Mouse (Mus musculus): Measurements from ENCODE around the gene Pde4dip.

Pde4dip gene

GRCm38 (mm10) chr3:97756283-97757074 is 132.0 kb downstream of the Pde4dip start:
- no peak for DNase-seq (ENCODE audit: low read depth in 1 of 2, low spot score in 2 of 2)

- no peak for DNase-seq (ENCODE audit: low read depth in 1 of 2, low spot score in 2 of 2)
Observed at GRCm38 (mm10) chr3:97755411-97755810, 133.1 kb downstream of the Pde4dip start.

- DNase-seq (ENCODE audit: low read depth in 1 of 2, low spot score in 2 of 2), result no peak
Observed at GRCm38 (mm10) chr3:97752901-97753300, 135.6 kb downstream of the Pde4dip start.

GRCm38 (mm10) chr3:97751566-97751965 is 136.9 kb downstream of the Pde4dip start:
- DNase-seq (ENCODE audit: low read depth in 1 of 2, low spot score in 2 of 2), result no peak

- DNase-seq (ENCODE audit: low read depth in 1 of 2, low spot score in 2 of 2), result no peak
Observed at GRCm38 (mm10) chr3:97748789-97749188, 139.7 kb downstream of the Pde4dip start.

GRCm38 (mm10) chr3:97742841-97743240 is 145.7 kb downstream of the Pde4dip start:
- DNase-seq (ENCODE audit: low read depth in 1 of 2, low spot score in 2 of 2), result no peak

- no peak for DNase-seq (ENCODE audit: low read depth in 1 of 2, low spot score in 2 of 2)
Observed at GRCm38 (mm10) chr3:97735575-97735974, 152.9 kb downstream of the Pde4dip start.

- DNase-seq (ENCODE audit: low read depth in 1 of 2, low spot score in 2 of 2), result no peak
Observed at GRCm38 (mm10) chr3:97734259-97734658, 154.2 kb downstream of the Pde4dip start.

GRCm38 (mm10) chr3:97732622-97733021 is 155.9 kb downstream of the Pde4dip start:
- DNase-seq (ENCODE audit: low read depth in 1 of 2, low spot score in 2 of 2), result no peak

- DNase-seq (ENCODE audit: low read depth in 1 of 2, low spot score in 2 of 2), result no peak
Observed at GRCm38 (mm10) chr3:97730624-97731023, 157.9 kb downstream of the Pde4dip start.

GRCm38 (mm10) chr3:97730131-97730530 is 158.4 kb downstream of the Pde4dip start:
- no peak for DNase-seq (ENCODE audit: low read depth in 1 of 2, low spot score in 2 of 2)

- no peak for DNase-seq (ENCODE audit: low read depth in 1 of 2, low spot score in 2 of 2)
Observed at GRCm38 (mm10) chr3:97727801-97728200, 160.7 kb downstream of the Pde4dip start.

GRCm38 (mm10) chr3:97719116-97719515 is 169.4 kb downstream of the Pde4dip start:
- no peak for DNase-seq (ENCODE audit: low read depth in 1 of 2, low spot score in 2 of 2)

- DNase-seq (ENCODE audit: low read depth in 1 of 2, low spot score in 2 of 2), result no peak
Observed at GRCm38 (mm10) chr3:97715922-97716321, 172.6 kb downstream of the Pde4dip start.

GRCm38 (mm10) chr3:97710881-97711280 is 177.6 kb downstream of the Pde4dip start:
- no peak for DNase-seq (ENCODE audit: low read depth in 1 of 2, low spot score in 2 of 2)

GRCm38 (mm10) chr3:97710134-97710533 is 178.4 kb downstream of the Pde4dip start:
- no peak for DNase-seq (ENCODE audit: low read depth in 1 of 2, low spot score in 2 of 2)

- DNase-seq (ENCODE audit: low read depth in 1 of 2, low spot score in 2 of 2), result no peak
Observed at GRCm38 (mm10) chr3:97706561-97706960, 181.9 kb downstream of the Pde4dip start.

- no peak for DNase-seq (ENCODE audit: low read depth in 1 of 2, low spot score in 2 of 2)
Observed at GRCm38 (mm10) chr3:97705508-97705907, 183.0 kb downstream of the Pde4dip start.

GRCm38 (mm10) chr3:97702448-97703080 is 185.9 kb downstream of the Pde4dip start:
- DNase-seq (ENCODE audit: low read depth in 1 of 2, low spot score in 2 of 2), result no peak

GRCm38 (mm10) chr3:97701198-97701597 is 187.3 kb downstream of the Pde4dip start:
- DNase-seq (ENCODE audit: low read depth in 1 of 2, low spot score in 2 of 2), result no peak

GRCm38 (mm10) chr3:97699061-97699460 is 189.4 kb downstream of the Pde4dip start:
- no peak for DNase-seq (ENCODE audit: low read depth in 1 of 2, low spot score in 2 of 2)

GRCm38 (mm10) chr3:97697291-97697690 is 191.2 kb downstream of the Pde4dip start:
- DNase-seq (ENCODE audit: low read depth in 1 of 2, low spot score in 2 of 2), result no peak

- DNase-seq (ENCODE audit: low read depth in 1 of 2, low spot score in 2 of 2), result no peak
Observed at GRCm38 (mm10) chr3:97696866-97697265, 191.6 kb downstream of the Pde4dip start.
